Mouse (Mus musculus) limb, embryonic 14.5 days (tissue): ENCODE results near the gene Pacrg. TPM values are rescaled to one million over a fixed set of nuclear protein-coding genes. Genes with fewer than 3 reads are reported as not detected.

ENCODE experiments used
- ATAC-seq: fragments of 200-750 bp; cut with Nextera tagmentation; 2 replicates; pipeline ENCODE4 v1.8.0; 2017; ENCODE audit warnings: low read depth, moderate number of reproducible peaks, moderate TSS enrichment; ENCODE audit not compliant: low FRiP score
- DNase-seq: peaks from one replicate; pipeline ENCODE4 v3.0.0-alpha.2; 2015; ENCODE audit warnings: low spot score
- H3K27ac ChIP-seq: fragments of 300-500 bp; sonication (generic); replicated peaks from 2 replicates; pipeline ENCODE4 v1.5.1; 2014; ENCODE audit warnings: low read depth, mild to moderate bottlenecking, low read length, moderate library complexity, mixed read lengths
- H3K27me3 ChIP-seq: fragments of 300-500 bp; sonication (generic); 2 replicates; pipeline ENCODE4 v1.6.1; 2014; ENCODE audit warnings: low read length, mixed read lengths; ENCODE audit not compliant: control insufficient read depth, insufficient read depth
- H3K36me3 ChIP-seq: fragments of 300-500 bp; sonication (generic); 2 replicates; pipeline ENCODE4 v1.6.1; 2014; ENCODE audit warnings: mild to moderate bottlenecking, low read length, moderate library complexity, mixed read lengths; ENCODE audit not compliant: control insufficient read depth, insufficient read depth
- H3K4me1 ChIP-seq: fragments of 300-500 bp; sonication (generic); 2 replicates; pipeline ENCODE4 v1.6.1; 2014; ENCODE audit warnings: antibody characterized with exemption, low read length, mixed read lengths; ENCODE audit not compliant: control insufficient read depth, insufficient read depth
- H3K4me2 ChIP-seq: fragments of 300-500 bp; sonication (generic); replicated peaks from 2 replicates; pipeline ENCODE4 v1.6.1; 2014; ENCODE audit warnings: low read depth, mild to moderate bottlenecking, low read length, moderate library complexity; ENCODE audit not compliant: severe bottlenecking
- H3K4me3 ChIP-seq: fragments of 300-500 bp; sonication (generic); replicated peaks from 2 replicates; pipeline ENCODE4 v1.5.1; 2014; ENCODE audit warnings: low read length
- H3K9ac ChIP-seq: fragments of 300-500 bp; sonication (generic); 2 replicates; pipeline ENCODE4 v1.6.1; 2014; ENCODE audit warnings: mild to moderate bottlenecking, low read depth, low read length, moderate library complexity; ENCODE audit not compliant: severe bottlenecking
- H3K9me3 ChIP-seq: fragments of 300-500 bp; sonication (generic); 2 replicates; pipeline ENCODE4 v1.6.1; 2016; ENCODE audit warnings: low read length; ENCODE audit not compliant: control insufficient read depth
- POLR2A ChIP-seq: fragments of 200-500 bp; IDR thresholded peaks from 2 replicates; pipeline ENCODE4 v1.8.0; 2012; ENCODE audit warnings: inconsistent platforms, mild to moderate bottlenecking, moderate library complexity, borderline replicate concordance; ENCODE audit not compliant: insufficient read depth, insufficient read length; ENCODE audit errors: extremely low read depth
- WGBS: fragments of 180-500 bp; shearing (Covaris S2); extraction: QIAGEN DNeasy Blood & Tissue Kit; methylation state at CpG from one replicate; pipeline ENCODE4 v1.1.7; 2014; 5-methylcytosine and 5-hydroxymethylcytosine counted together
- polyA plus RNA-seq, 2 experiments: library from polyadenylated mRNA; depleted of rRNA in 1 of 2; stranded (reverse) in 1 of 2; unstranded in 1 of 2; fragments of >200 nt; fragmentation: Nextera tagmentation in 1 of 2; extraction: Ambion mirVana in 1 of 2; gene quantifications; 2 replicates each; pipeline versions ENCODE4 v1.2.1 to v1.2.3; 2012 to 2014

The Pacrg gene
- polyA plus RNA-seq, 2 experiments, result 0.99 to 1.3 TPM

GRCm38 (mm10) chr17:10369961-10370659 is 470.0 kb downstream of the Pacrg start:
- H3K4me2 ChIP-seq, result no peak overlapping the region
- no peak overlapping the region for H3K9ac ChIP-seq
- no peaks in the 10 kb centered on the region for H3K27me3 ChIP-seq
- no peak overlapping the region for H3K4me3 ChIP-seq
- WGBS, result 86% methylated on average over 13 of the region's 13 CpGs
- H3K36me3 ChIP-seq, result no peaks in the 10 kb centered on the region
- no peak for TF ChIP-seq POLR2A
- no peak for ATAC-seq
- no peak overlapping the region for H3K27ac ChIP-seq
- H3K9me3 ChIP-seq, result no peaks in the 10 kb centered on the region
- 0 out of 2 replicates have a peak, but pooled peaks cover 2% of the 10 kb centered on the region for H3K4me1 ChIP-seq
- no peak for DNase-seq

DNA sequence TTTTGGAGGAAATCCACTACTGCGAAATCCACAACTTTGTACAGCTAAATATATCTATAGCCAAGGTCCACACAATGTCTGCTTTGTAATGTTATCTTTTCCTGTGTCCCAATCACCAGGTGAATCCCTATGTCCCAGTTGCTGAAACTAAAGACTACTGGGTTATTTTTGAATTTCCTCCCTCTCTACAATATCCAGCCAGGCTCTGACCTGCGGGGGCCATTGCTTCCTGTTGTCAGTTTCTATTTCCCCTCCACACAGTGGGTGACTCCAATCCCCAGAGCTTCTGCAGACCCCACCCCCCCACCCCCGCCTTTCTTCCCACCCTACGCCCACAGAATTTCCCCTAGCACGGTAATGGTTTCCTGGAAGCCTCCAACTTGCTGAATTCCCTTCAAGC is 473.1 kb downstream of the Pacrg start:
- Histone ChIP-seq H3K4me2 (no peak overlapping the region), H3K27ac (no peak overlapping the region), H3K9me3 (no peaks in the 10 kb centered on the region), H3K36me3 (no peaks in the 10 kb centered on the region), H3K4me1 (0 out of 2 replicates have a peak, but pooled peaks cover 2% of the 10 kb centered on the region), H3K27me3 (no peaks in the 10 kb centered on the region), H3K4me3 (no peak overlapping the region), H3K9ac (no peak overlapping the region)
- no peak for DNase-seq
- TF ChIP-seq POLR2A, result no peak
- 74% methylated on average over 5 of the region's 5 CpGs for WGBS
- ATAC-seq, result no peak

- 0 out of 2 replicates have a peak, but pooled peaks cover 2% of the 10 kb centered on the region for H3K4me1 ChIP-seq
- H3K36me3 ChIP-seq, result no peaks in the 10 kb centered on the region
- no peak overlapping the region for H3K27ac ChIP-seq
- H3K4me2 ChIP-seq, result no peak overlapping the region
- H3K4me3 ChIP-seq, result no peak overlapping the region
- no peak for TF ChIP-seq POLR2A
- DNase-seq, result no peak
- no peak overlapping the region for H3K9ac ChIP-seq
- WGBS, result 90% methylated on average over 4 of the region's 4 CpGs
- H3K27me3 ChIP-seq, result no peaks in the 10 kb centered on the region
- no peaks in the 10 kb centered on the region for H3K9me3 ChIP-seq
- ATAC-seq, result no peak
These were observed 473.5 kb downstream of the Pacrg start for GRCm38 (mm10) chr17:10366577-10366976.

GRCm38 (mm10) chr17:10365501-10366482 is 474.3 kb downstream of the Pacrg start:
- H3K36me3 ChIP-seq, result no peaks in the 10 kb centered on the region
- ATAC-seq, result no peak
- no peak overlapping the region for H3K4me3 ChIP-seq
- H3K9me3 ChIP-seq, result no peaks in the 10 kb centered on the region
- H3K9ac ChIP-seq, result no peak overlapping the region
- H3K4me1 ChIP-seq, result 0 out of 2 replicates have a peak, but pooled peaks cover 2% of the 10 kb centered on the region
- TF ChIP-seq POLR2A, result no peak
- H3K27ac ChIP-seq, result no peak overlapping the region
- no peaks in the 10 kb centered on the region for H3K27me3 ChIP-seq
- 66% methylated on average over 13 of the region's 13 CpGs for WGBS
- no peak overlapping the region for H3K4me2 ChIP-seq
- no peak for DNase-seq

GRCm38 (mm10) chr17:10363151-10363550 is 477.0 kb downstream of the Pacrg start:
- Histone ChIP-seq H3K4me2 (no peak overlapping the region), H3K27me3 (no peaks in the 10 kb centered on the region), H3K36me3 (no peaks in the 10 kb centered on the region), H3K9me3 (no peaks in the 10 kb centered on the region), H3K4me1 (0 out of 2 replicates have a peak, but pooled peaks cover 2% of the 10 kb centered on the region), H3K9ac (no peak overlapping the region), H3K27ac (no peak overlapping the region), H3K4me3 (no peak overlapping the region)
- DNase-seq (no peak), ATAC-seq (no peak)
- TF ChIP-seq POLR2A, result no peak
- WGBS, result 63% methylated on average over 3 of the region's 3 CpGs
